Mouse (Mus musculus): ENCODE measurements around the gene Klrb1b. TPM values are rescaled to one million over a fixed set of nuclear protein-coding genes. Genes with fewer than 3 reads are reported as not detected.

The Klrb1b gene
- total and polyA plus RNA-seq, 2 experiments from 2014 or later, result not detected

DNA sequence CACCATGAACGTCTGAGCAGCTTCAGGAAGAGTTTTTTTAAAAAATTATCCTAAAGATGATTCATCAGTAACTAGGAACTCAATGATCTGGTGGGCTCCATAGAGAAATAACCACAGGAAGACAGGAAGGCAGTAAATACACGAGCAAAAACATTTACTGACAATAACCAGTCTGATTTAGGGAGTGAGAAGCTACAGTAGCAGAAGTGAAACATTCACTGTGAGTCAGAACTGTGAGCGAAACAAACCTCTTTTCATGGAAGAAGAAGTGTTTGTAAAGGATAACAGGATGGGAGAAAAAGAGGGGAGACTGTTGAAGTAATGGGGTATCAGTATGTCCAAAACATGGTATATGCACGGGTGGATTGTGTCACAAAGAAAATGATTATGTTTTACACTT, 3.7 kb upstream of the Klrb1b start:
- Histone ChIP-seq H3K9me3 (replicated peaks; ENCODE audit: control insufficient read depth, low read length) (no peaks in the 10 kb centered on the region), H3K4me3 (ENCODE audit: low read depth, low read length) (no peak overlapping the region), H3K27me3 (ENCODE audit: control insufficient read depth, insufficient read depth, low read length) (no peaks in the 10 kb centered on the region), H3K9ac (replicated peaks; ENCODE audit: low read depth, low read length) (no peak overlapping the region), H3K4me1 (ENCODE audit: control insufficient read depth, insufficient read depth) (no peaks in the 10 kb centered on the region), H3K4me2 (ENCODE audit: low read depth, low read length) (no peak overlapping the region), H3K36me3 (replicated peaks; ENCODE audit: control insufficient read depth, insufficient read depth, low read length) (no peaks in the 10 kb centered on the region), H3K27ac (ENCODE audit: low read depth) (no peak overlapping the region)
- DNase-seq (ENCODE audit: low spot score) (no peak), ATAC-seq (ENCODE audit: insufficient read depth, low read depth) (no peak)
- no peak for TF ChIP-seq CTCF (IDR thresholded peaks at IDR 0.05; ENCODE audit: low read depth)
- no peak for TF ChIP-seq EP300 (IDR thresholded peaks at IDR 0.05; ENCODE audit: low read depth)
- WGBS, result 55% methylated on average over 4 of the region's 4 CpGs

DNA sequence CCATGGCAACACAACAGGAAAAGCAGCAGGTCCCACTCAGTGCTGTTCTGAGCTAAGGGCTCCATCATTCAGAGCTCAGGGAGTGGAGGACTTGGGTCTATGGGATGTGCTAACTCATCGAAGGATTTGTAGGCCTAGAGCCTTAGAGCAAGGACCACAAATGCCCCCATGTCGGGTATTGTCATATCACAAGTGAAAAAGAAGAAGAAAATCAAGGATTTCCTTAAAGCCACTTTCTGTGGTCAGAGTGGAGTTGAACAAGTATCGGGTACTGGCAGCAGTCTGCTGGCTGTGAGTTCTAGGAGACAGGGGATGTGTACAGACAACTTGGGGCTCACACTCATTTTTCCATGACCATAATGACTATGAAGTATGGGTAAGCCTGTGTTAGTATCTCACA, 650 bp upstream of the Klrb1b start:
- Histone ChIP-seq H3K27me3 (ENCODE audit: control insufficient read depth, insufficient read depth, low read length) (no peaks in the 10 kb centered on the region), H3K4me2 (ENCODE audit: low read depth, low read length) (no peak overlapping the region), H3K9me3 (replicated peaks; ENCODE audit: control insufficient read depth, low read length) (no peaks in the 10 kb centered on the region), H3K4me3 (ENCODE audit: low read depth, low read length) (no peak overlapping the region), H3K27ac (ENCODE audit: low read depth) (no peak overlapping the region), H3K36me3 (replicated peaks; ENCODE audit: control insufficient read depth, insufficient read depth, low read length) (no peaks in the 10 kb centered on the region), H3K4me1 (ENCODE audit: control insufficient read depth, insufficient read depth) (no peaks in the 10 kb centered on the region), H3K9ac (replicated peaks; ENCODE audit: low read depth, low read length) (no peak overlapping the region)
- 74% methylated on average over 3 of the region's 3 CpGs for WGBS
- ATAC-seq (ENCODE audit: insufficient read depth, low read depth) (no peak), DNase-seq (ENCODE audit: low spot score) (no peak)
- no peak for TF ChIP-seq EP300 (IDR thresholded peaks at IDR 0.05; ENCODE audit: low read depth)
- TF ChIP-seq CTCF (IDR thresholded peaks at IDR 0.05; ENCODE audit: low read depth), result no peak

DNA sequence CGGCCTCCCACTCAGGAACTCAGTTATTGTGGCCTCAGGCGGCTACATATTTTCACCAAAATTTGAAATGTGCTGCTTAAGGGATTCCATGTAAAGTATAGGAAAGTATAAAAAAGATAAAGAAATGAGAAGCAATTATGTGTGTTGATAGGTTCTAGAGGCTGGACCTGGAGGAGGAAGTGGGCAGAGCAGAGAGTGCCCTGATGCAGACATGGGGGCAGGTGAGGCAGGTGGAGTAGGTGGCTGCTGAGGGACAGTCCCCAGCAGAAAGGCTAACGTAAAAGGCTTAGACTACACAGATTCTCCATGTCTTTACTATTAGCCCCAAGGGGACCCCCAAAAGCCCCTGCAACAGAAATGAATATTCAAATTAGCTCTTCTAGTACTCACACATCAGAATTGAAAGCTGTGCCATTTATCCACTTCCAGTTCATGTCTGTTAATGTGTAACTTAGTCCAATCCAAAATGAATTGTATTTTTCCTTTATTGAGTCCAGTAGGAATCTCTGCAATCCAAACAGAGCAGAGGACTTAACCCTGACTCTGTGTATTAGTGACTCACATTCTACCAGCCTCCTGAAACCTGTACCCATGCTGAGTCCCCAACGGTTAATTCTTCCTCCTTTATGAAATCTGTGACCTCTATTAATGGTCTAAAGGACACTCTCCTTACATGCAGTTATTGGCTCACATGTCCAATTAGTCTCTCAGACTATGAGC, 7.9 kb downstream of the Klrb1b start:
- Histone ChIP-seq H3K9ac (replicated peaks; ENCODE audit: low read depth, low read length) (no peak overlapping the region), H3K9me3 (replicated peaks; ENCODE audit: control insufficient read depth, low read length) (no peaks in the 10 kb centered on the region), H3K4me1 (ENCODE audit: control insufficient read depth, insufficient read depth) (no peaks in the 10 kb centered on the region), H3K36me3 (replicated peaks; ENCODE audit: control insufficient read depth, insufficient read depth, low read length) (no peaks in the 10 kb centered on the region), H3K4me2 (ENCODE audit: low read depth, low read length) (no peak overlapping the region), H3K27ac (ENCODE audit: low read depth) (no peak overlapping the region), H3K4me3 (ENCODE audit: low read depth, low read length) (no peak overlapping the region), H3K27me3 (ENCODE audit: control insufficient read depth, insufficient read depth, low read length) (no peaks in the 10 kb centered on the region)
- WGBS, result 76% methylated on average over 4 of the region's 4 CpGs
- DNase-seq (ENCODE audit: low spot score), result no peak
- TF ChIP-seq EP300 (IDR thresholded peaks at IDR 0.05; ENCODE audit: low read depth) (no peak), CTCF (IDR thresholded peaks at IDR 0.05; ENCODE audit: low read depth) (no peak)
- no peak for ATAC-seq (ENCODE audit: insufficient read depth, low read depth)

DNA sequence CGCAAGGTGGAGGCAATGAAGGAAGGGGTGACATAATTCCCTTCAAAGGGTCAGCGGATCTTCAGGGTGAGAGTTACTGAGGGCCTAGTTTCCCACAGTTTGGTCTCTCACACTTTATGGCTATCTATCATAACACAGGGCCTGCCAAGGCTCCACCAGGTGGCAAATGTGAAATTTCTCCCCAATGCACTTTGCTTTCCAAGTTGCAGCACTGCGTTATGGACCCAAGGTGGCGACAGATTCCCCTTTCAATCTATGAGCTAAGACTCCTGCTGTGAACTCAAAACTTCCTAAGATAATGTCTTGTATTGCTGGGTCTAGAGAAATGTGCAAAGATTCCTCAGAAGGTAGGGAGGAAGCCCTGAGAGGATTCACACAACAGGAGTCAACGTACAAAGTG, 17.6 kb downstream of the Klrb1b start:
- Histone ChIP-seq H3K4me1 (ENCODE audit: control insufficient read depth, insufficient read depth) (no peaks in the 10 kb centered on the region), H3K27ac (ENCODE audit: low read depth) (no peak overlapping the region), H3K9ac (replicated peaks; ENCODE audit: low read depth, low read length) (no peak overlapping the region), H3K4me3 (ENCODE audit: low read depth, low read length) (no peak overlapping the region), H3K9me3 (replicated peaks; ENCODE audit: control insufficient read depth, low read length) (no peaks in the 10 kb centered on the region), H3K36me3 (replicated peaks; ENCODE audit: control insufficient read depth, insufficient read depth, low read length) (no peaks in the 10 kb centered on the region), H3K4me2 (ENCODE audit: low read depth, low read length) (no peak overlapping the region), H3K27me3 (ENCODE audit: control insufficient read depth, insufficient read depth, low read length) (no peaks in the 10 kb centered on the region)
- no peak for DNase-seq (ENCODE audit: low spot score)
- WGBS, result 79% methylated on average over 5 of the region's 5 CpGs
- TF ChIP-seq EP300 (IDR thresholded peaks at IDR 0.05; ENCODE audit: low read depth) (no peak), CTCF (IDR thresholded peaks at IDR 0.05; ENCODE audit: low read depth) (peak; percentile 36)
- ATAC-seq (ENCODE audit: insufficient read depth, low read depth), result no peak

DNA sequence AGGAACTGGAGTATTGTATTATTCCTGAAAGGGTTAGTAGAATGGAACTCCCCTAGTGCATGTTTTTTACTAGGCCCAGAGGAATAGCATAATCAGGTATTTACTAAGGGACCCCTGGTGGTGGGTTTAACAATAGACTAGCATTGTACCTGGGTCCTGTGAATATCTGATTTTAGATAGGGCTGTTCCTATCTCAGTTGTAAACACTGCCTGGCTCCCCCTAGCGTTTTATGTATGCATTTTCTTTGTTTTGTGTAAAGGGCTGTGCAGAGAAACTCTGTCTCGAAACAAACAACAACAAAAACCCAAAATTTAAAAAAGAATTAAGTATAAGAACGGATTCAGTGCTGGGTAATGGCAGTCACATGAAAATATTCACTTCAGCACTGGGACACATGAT, 19.1 kb downstream of the Klrb1b start:
- TF ChIP-seq EP300 (IDR thresholded peaks at IDR 0.05; ENCODE audit: low read depth) (no peak), CTCF (IDR thresholded peaks at IDR 0.05; ENCODE audit: low read depth) (peak; percentile 5; the same call in 1 of the 2 replicates)
- H3K4me1 ChIP-seq (ENCODE audit: control insufficient read depth, insufficient read depth), result no peaks in the 10 kb centered on the region
- no peak overlapping the region for H3K4me2 ChIP-seq (ENCODE audit: low read depth, low read length)
- H3K36me3 ChIP-seq (replicated peaks; ENCODE audit: control insufficient read depth, insufficient read depth, low read length), result no peaks in the 10 kb centered on the region
- WGBS, result 70% methylated on average over 3 of the region's 3 CpGs
- H3K4me3 ChIP-seq (ENCODE audit: low read depth, low read length), result no peak overlapping the region
- no peaks in the 10 kb centered on the region for H3K27me3 ChIP-seq (ENCODE audit: control insufficient read depth, insufficient read depth, low read length)
- H3K9ac ChIP-seq (replicated peaks; ENCODE audit: low read depth, low read length), result no peak overlapping the region
- DNase-seq (ENCODE audit: low spot score) (no peak), ATAC-seq (ENCODE audit: insufficient read depth, low read depth) (no peak)
- no peak overlapping the region for H3K27ac ChIP-seq (ENCODE audit: low read depth)
- H3K9me3 ChIP-seq (replicated peaks; ENCODE audit: control insufficient read depth, low read length), result no peaks in the 10 kb centered on the region
